Mouse (Mus musculus) megakaryocyte, embryonic 14.5 days (primary cell): ENCODE data around the gene Galnt2. TPM values are rescaled to one million over a fixed set of nuclear protein-coding genes. Genes with fewer than 3 reads are reported as not detected.

Source experiments
- H3K27me3 ChIP-seq: replicated peaks from 2 replicates; pipeline ENCODE3; 2012; ENCODE audit warnings: inconsistent platforms
- H3K36me3 ChIP-seq: replicated peaks from 2 replicates; pipeline ENCODE3; 2012; ENCODE audit warnings: low read length, inconsistent platforms, mixed read lengths
- H3K4me1 ChIP-seq: 2 replicates; pipeline ENCODE4 v1.6.1; 2012; ENCODE audit warnings: inconsistent platforms
- H3K4me3 ChIP-seq: replicated peaks from 2 replicates; pipeline ENCODE3; 2012; ENCODE audit warnings: moderate library complexity, mild to moderate bottlenecking, inconsistent platforms
- H3K9me3 ChIP-seq: 2 replicates; pipeline ENCODE4 v1.6.1; 2012; ENCODE audit warnings: inconsistent platforms
- FLI1 ChIP-seq: IDR thresholded peaks from 2 replicates; pipeline ENCODE4 v1.6.1; 2012; ENCODE audit warnings: low read length, inconsistent platforms, mixed read lengths
- GATA1 ChIP-seq: IDR thresholded peaks from 3 replicates; pipeline ENCODE4 v1.6.1; 2012; ENCODE audit warnings: mixed read lengths, low read length, inconsistent platforms, borderline replicate concordance
- polyA plus RNA-seq: library from polyadenylated mRNA; stranded (reverse); fragments of >175 nt; gene quantifications from 2 replicates; pipeline ENCODE4 v1.2.3, GENCODE M21; 2012; ENCODE audit warnings: low replicate concordance; ENCODE audit not compliant: insufficient read depth

Gene Galnt2
- polyA plus RNA-seq, 1 experiment, result 143 TPM

- no peaks in the 10 kb centered on the region for H3K36me3 ChIP-seq
- H3K4me1 ChIP-seq, result peaks cover 3% of the 10 kb centered on the region; the same call in 1 of the 2 replicates
- H3K9me3 ChIP-seq, result peaks cover 18% of the 10 kb centered on the region
- no peak overlapping the region for H3K4me3 ChIP-seq
- H3K27me3 ChIP-seq, result peaks cover 62% of the 10 kb centered on the region
- TF ChIP-seq GATA1 (no peak), FLI1 (no peak)
Measured at GRCm38 (mm10) chr8:124392271-124393012, 161.3 kb downstream of the Galnt2 start.

- H3K36me3 ChIP-seq, result no peaks in the 10 kb centered on the region
- H3K4me3 ChIP-seq, result no peak overlapping the region
Measured at GRCm38 (mm10) chr8:124393013-124393412, 161.8 kb downstream of the Galnt2 start.

GRCm38 (mm10) chr8:124393927-124394326 lies 162.7 kb downstream of the Galnt2 start:
- Histone ChIP-seq H3K9me3 (peaks cover 18% of the 10 kb centered on the region), H3K4me1 (peaks cover under 1% of the 10 kb centered on the region; the same call in 1 of the 2 replicates), H3K36me3 (no peaks in the 10 kb centered on the region), H3K27me3 (peaks cover 59% of the 10 kb centered on the region), H3K4me3 (no peak overlapping the region)
- TF ChIP-seq FLI1 (no peak), GATA1 (no peak)

More at GRCm38 (mm10) chr8:124393013-124393412, 161.8 kb downstream of the Galnt2 start:
- Histone ChIP-seq H3K9me3 (peaks cover 18% of the 10 kb centered on the region), H3K4me1 (no peaks in the 10 kb centered on the region), H3K27me3 (peaks cover 62% of the 10 kb centered on the region)
- no peak for TF ChIP-seq GATA1
- no peak for TF ChIP-seq FLI1

GRCm38 (mm10) chr8:124394951-124395350 lies 163.8 kb downstream of the Galnt2 start:
- H3K9me3 ChIP-seq, result peaks cover 10% of the 10 kb centered on the region
- peaks cover 4% of the 10 kb centered on the region; the same call in 1 of the 2 replicates for H3K4me1 ChIP-seq
- peaks cover 60% of the 10 kb centered on the region for H3K27me3 ChIP-seq
- H3K36me3 ChIP-seq, result no peaks in the 10 kb centered on the region
- TF ChIP-seq FLI1, result no peak
- TF ChIP-seq GATA1, result no peak
- H3K4me3 ChIP-seq, result no peak overlapping the region

Other genes starting within 250 kb of the Galnt2 start
- gene Abcb10, start 248.3 kb upstream of the Galnt2 start, polyA plus RNA-seq, result 1.0 and 2.7 TPM in 2 replicates
- 2.3 and 8.0 TPM in 2 replicates for gene Taf5l, start 210.0 kb upstream of the Galnt2 start, polyA plus RNA-seq
- 0.37 and 0.92 TPM in 2 replicates for gene Urb2, start 209.9 kb upstream of the Galnt2 start, polyA plus RNA-seq
- gene Pgbd5, start 208.3 kb downstream of the Galnt2 start, polyA plus RNA-seq, result 0.13 TPM in 1 of 2 replicates, not detected in the other